ENCODE assay signal across 25 mouse cellular contexts in the genomic region with DNA sequence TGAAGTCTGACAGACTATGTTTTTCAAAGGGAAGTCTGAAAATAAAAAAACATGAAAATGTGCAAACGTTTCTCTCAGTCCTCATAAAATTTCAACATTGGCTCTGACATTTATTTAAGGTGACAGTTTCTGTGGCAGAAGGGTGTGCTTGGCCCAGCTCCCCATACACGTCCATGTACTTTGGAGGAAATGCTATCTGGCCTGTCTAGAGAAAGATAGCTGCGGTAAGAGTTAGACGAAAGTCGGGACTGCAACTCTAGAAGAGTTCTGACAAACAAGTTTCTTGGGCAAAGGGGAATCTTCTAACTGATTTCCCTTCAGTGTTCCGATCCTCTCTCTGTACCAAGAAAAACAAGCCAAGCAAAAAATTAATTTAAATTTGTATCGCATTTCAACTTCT.
A peak's percentile ranks its signal among the peaks of the same experiment; 100 is the strongest.
DNase-seq lines count a peak whose midpoint lies in the region; ATAC-seq and TF ChIP-seq lines count a peak whose summit lies in the region.
"Had no signal": no experiment of that assay in that cellular context is flagged by ENCODE, and none has a peak within 500 bp of the region (broad histone marks: within the 10 kb centered on the region; RNA-seq: fewer than 3 reads in every experiment).

No protein-coding gene starts in this region.

- H3K4me2 ChIP-seq in liver, embryonic 12.5 days = peak overlapping the region; percentile 42
- H3K4me2 ChIP-seq in liver, postnatal 0 days (ENCODE audit: low read depth, low read length) = peak overlapping the region; percentile 20; the same call in 1 of the 2 replicates
- H3K4me2 ChIP-seq: heart, embryonic 15.5 days; hindbrain, embryonic 12.5 days; intestine, embryonic 15.5 days had no signal

- peaks cover 55% of the 10 kb centered on the region for H3K4me1 ChIP-seq in liver, embryonic 12.5 days
- H3K4me1 ChIP-seq in liver, postnatal 0 days (ENCODE audit: insufficient read depth) = peaks cover 6% of the 10 kb centered on the region; the same call in 1 of the 2 replicates
- H3K4me1 ChIP-seq: heart, embryonic 15.5 days; hindbrain, embryonic 12.5 days; intestine, embryonic 15.5 days had no signal

- peak; percentile 22 for DNase-seq in gastrocnemius, adult 2 months
- no peak for DNase-seq in gastrocnemius, postnatal 10 days
- DNase-seq in liver, postnatal 0 days = no peak
- no peak for DNase-seq in c-Kit-positive CD71-positive TER-119-positive erythroid progenitor cells, embryonic 14.5 days (ENCODE audit: low spot score)
- no peak for DNase-seq in cerebellum, adult 18-20 months
- DNase-seq in T-cell, adult 2 months (ENCODE audit: low spot score) = no peak
- DNase-seq: adrenal gland, postnatal 25 days; cerebellum, adult 8-10 months; cerebellum, postnatal 25 days; kidney, adult 8-10 months; kidney, postnatal 10 days; lung, postnatal 4 days; midbrain, embryonic 14.5 days; retina, postnatal 1 day; right cerebral cortex, postnatal 14 days; thymus, postnatal 14 days had no signal

- WGBS in liver, embryonic 12.5 days (ENCODE audit: insufficient replicate concordance) = 29% methylated on average over 7 of the region's 7 CpGs
- 54% methylated on average over 7 of the region's 7 CpGs for WGBS in liver, postnatal 0 days (ENCODE audit: insufficient replicate concordance)

- no peak overlapping the region for H3K4me3 ChIP-seq in gastrocnemius, adult 2 months
- H3K4me3 ChIP-seq in liver, embryonic 12.5 days = no peak overlapping the region
- H3K4me3 ChIP-seq in liver, postnatal 0 days (ENCODE audit: low read depth, low read length) = no peak overlapping the region
- H3K4me3 ChIP-seq: heart, embryonic 15.5 days; hindbrain, embryonic 12.5 days; intestine, embryonic 15.5 days had no signal

- peak; percentile 85 for ATAC-seq in liver, embryonic 12.5 days
- ATAC-seq in liver, postnatal 0 days = 0 out of 2 replicates have a peak, but pooled peaks have one; percentile 54
- ATAC-seq: forebrain, embryonic 16.5 days; hindbrain, postnatal 0 days; intestine, embryonic 15.5 days; lung, postnatal 0 days; Patski had no signal

- 0 out of 2 replicates have a peak overlapping the region, but pooled peaks have one; percentile 7 for H3K9ac ChIP-seq in liver, embryonic 12.5 days
- no peak overlapping the region for H3K9ac ChIP-seq in liver, postnatal 0 days (replicated peaks)
- H3K9ac ChIP-seq: heart, embryonic 15.5 days; hindbrain, embryonic 12.5 days; intestine, embryonic 15.5 days had no signal

- peak overlapping the region; percentile 4; the same call in 1 of the 2 replicates for H3K27ac ChIP-seq in gastrocnemius, adult 2 months
- H3K27ac ChIP-seq in liver, embryonic 12.5 days = peak overlapping the region; percentile 36; the same call in 1 of the 2 replicates
- peak overlapping the region; percentile 44; the same call in 1 of the 2 replicates for H3K27ac ChIP-seq in liver, postnatal 0 days (ENCODE audit: low read depth)
- H3K27ac ChIP-seq: heart, embryonic 15.5 days; hindbrain, embryonic 12.5 days; hindbrain, postnatal 0 days; intestine, embryonic 15.5 days had no signal

- TF ChIP-seq EP300 in liver, postnatal 0 days (IDR thresholded peaks at IDR 0.05; ENCODE audit: low read depth) = no peak

- intact Hi-C loops in gastrocnemius, adult 2 months (cut with DNase I) = no loop called here

- H3K36me3 ChIP-seq in liver, embryonic 12.5 days = no peaks in the 10 kb centered on the region
- H3K36me3 ChIP-seq in liver, postnatal 0 days (replicated peaks; ENCODE audit: insufficient read depth, low read length) = no peaks in the 10 kb centered on the region
- H3K36me3 ChIP-seq: heart, embryonic 15.5 days; hindbrain, embryonic 12.5 days; intestine, embryonic 15.5 days had no signal

- TF ChIP-seq CTCF in gastrocnemius, adult 2 months (IDR thresholded peaks at IDR 0.05) = no peak
- TF ChIP-seq CTCF in liver, postnatal 0 days (IDR thresholded peaks at IDR 0.05; ENCODE audit: low read depth) = no peak

- no peaks in the 10 kb centered on the region for H3K27me3 ChIP-seq in liver, embryonic 12.5 days (replicated peaks)
- no peaks in the 10 kb centered on the region for H3K27me3 ChIP-seq in liver, postnatal 0 days (ENCODE audit: insufficient read depth, low read length)
- H3K27me3 ChIP-seq: CH12.LX; heart, embryonic 15.5 days; hindbrain, embryonic 12.5 days; intestine, embryonic 15.5 days; Patski had no signal

- no peaks in the 10 kb centered on the region for H3K9me3 ChIP-seq in liver, embryonic 12.5 days (replicated peaks)
- no peaks in the 10 kb centered on the region for H3K9me3 ChIP-seq in liver, postnatal 0 days (ENCODE audit: low read length)
- H3K9me3 ChIP-seq: heart, embryonic 15.5 days; hindbrain, embryonic 12.5 days; intestine, embryonic 15.5 days had no signal
